Mouse (Mus musculus) thymus, adult 2 months (tissue): ENCODE measurements at regions not wholly inside any gene's neighbourhood (a gene's known extent, or its start where the extent isn't known, plus 50 kb on each side); places are given as distances from the start of the nearest gene placed in this dataset.

Source experiments
- CTCF ChIP-seq: fragments of 200-500 bp; IDR thresholded peaks from 2 replicates; pipeline ENCODE4 v1.5.1; 2012; ENCODE audit warnings: mild to moderate bottlenecking, control low read depth, low read length, moderate library complexity, borderline replicate concordance; ENCODE audit not compliant: control insufficient read depth, poor library complexity, insufficient read depth; ENCODE audit errors: extremely low read depth
- POLR2A ChIP-seq: fragments of 200-500 bp; IDR thresholded peaks from 2 replicates; pipeline ENCODE4 v1.6.1; 2012; ENCODE audit warnings: mild to moderate bottlenecking, low read length, control low read depth, moderate library complexity; ENCODE audit not compliant: control insufficient read depth, poor library complexity, insufficient read depth; ENCODE audit errors: extremely low read depth

DNA sequence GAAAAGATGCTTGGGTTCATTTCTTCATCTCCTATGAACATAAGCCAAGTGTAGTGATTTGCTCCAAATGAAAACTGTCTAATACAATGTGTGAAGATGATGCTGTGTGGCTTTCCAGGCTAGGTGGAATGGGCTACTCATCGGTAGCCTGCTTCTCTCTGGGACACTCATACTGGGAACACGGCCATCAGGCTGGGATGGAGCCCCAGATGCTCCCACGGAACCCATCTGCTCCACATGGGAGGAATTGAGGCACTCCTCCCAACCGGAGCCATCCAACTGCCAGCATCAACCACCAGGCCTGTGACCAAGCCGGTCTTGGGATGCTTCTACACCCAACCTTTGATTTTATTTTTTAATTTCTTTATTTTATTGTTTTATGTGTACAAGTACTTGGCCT is 115.9 kb downstream of the Mycn start:
- TF ChIP-seq POLR2A (no peak), CTCF (no peak)
